Mouse (Mus musculus) megakaryocyte, embryonic 14.5 days (primary cell): ENCODE measurements around the gene Pgam1.

ENCODE experiments used
- FLI1 ChIP-seq: IDR thresholded peaks from 2 replicates; pipeline ENCODE4 v1.6.1; 2012; ENCODE audit warnings: low read length, inconsistent platforms, mixed read lengths
- GATA1 ChIP-seq: IDR thresholded peaks from 3 replicates; pipeline ENCODE4 v1.6.1; 2012; ENCODE audit warnings: mixed read lengths, low read length, inconsistent platforms, borderline replicate concordance

DNA sequence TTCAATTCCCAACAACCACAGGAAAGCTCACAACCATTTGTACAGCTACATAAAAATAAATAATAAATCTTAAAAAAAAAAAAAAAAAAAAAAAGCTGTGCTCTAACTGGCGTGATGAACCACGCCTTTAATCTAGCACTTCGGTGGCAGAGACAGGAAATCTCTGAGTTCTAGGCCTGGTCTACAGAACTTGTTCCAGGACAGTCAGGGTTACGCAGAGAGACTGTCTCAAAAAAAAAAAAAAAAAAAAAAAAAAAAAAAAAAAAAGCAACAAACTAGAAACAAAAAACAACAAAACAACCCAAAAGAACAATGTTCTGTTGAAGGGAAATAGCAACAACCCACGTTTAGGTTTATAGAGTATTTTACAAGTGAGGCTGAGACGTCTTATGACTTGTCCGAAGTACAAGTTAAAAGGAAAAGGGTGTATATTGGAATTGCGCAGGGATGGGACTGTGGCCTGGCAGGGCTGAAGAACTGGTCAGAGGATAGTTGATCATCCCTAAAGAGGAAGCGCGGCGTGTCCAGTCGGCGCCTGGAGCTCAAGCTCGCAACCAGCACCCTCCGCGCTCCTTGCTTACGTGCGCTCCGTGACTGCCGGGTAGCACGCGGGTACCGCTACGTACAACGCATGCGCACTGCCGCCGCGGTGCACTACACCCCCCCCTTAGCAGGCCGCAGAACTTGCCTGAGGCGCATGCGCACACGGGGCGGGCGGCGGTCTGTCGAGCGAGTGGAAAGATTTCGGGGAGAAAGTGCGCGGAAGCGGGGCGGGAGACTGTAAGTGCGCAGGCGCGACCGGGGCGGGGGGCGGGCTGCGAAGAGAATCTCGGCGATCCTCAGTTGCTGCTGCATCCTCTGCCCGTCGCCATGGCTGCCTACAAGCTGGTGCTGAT lies at the start of gene Pgam1:
- TF ChIP-seq GATA1, result no peak
- no peak for TF ChIP-seq FLI1
